Comparison of ENCODE assay signal across 9 mouse cellular contexts in the genomic region with DNA sequence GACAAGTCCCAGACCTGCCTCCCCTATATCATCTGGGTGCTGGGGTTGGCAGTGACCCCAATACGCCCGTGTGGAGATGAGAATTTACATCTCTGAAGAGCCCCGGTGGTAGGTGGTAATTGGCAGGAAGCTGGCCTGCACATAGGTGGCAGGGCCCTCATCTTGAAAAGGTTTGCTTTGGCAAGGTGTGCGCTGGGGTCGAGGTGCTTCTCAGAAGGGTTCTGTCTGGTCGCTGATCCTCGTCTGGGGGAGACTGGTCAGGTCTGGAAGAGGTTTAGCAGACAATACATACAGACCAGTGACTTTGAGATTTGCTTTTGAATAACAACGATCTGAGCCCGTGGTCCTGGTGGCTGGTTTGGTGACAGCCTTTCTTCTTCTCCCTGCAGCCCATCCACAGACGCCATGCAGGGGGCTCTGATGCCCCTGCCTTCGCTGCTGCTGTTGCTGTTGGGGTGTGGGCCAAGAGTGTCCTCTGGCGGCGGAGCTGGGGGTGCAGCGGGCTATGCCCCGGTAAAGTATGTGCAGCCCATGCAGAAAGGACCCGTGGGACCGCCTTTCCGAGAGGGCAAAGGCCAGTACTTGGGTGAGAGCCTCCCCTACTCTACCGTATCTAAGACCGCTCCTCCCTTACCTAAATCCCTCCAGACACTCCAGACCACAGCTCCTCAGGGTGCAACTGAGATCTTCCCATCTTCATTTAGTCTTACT. TPM values are rescaled to one million over a fixed set of nuclear protein-coding genes. Genes with fewer than 3 reads are reported as not detected.
A peak's percentile ranks its signal among the peaks of the same experiment; 100 is the strongest.
DNase-seq lines count a peak whose midpoint lies in the region; ATAC-seq and TF ChIP-seq lines count a peak whose summit lies in the region.
"Had no signal": no experiment of that assay in that cellular context is flagged by ENCODE, and none has a peak within 500 bp of the region (broad histone marks: within the 10 kb centered on the region; RNA-seq: fewer than 3 reads in every experiment).

No protein-coding gene starts in this region.

- H3K27me3 ChIP-seq in C2C12 (ENCODE audit: control insufficient read depth, insufficient read depth, insufficient read length) = no peaks in the 10 kb centered on the region
- H3K27me3 ChIP-seq in forebrain, embryonic 10.5 days (ENCODE audit: poor library complexity, severe bottlenecking) = peaks cover 17% of the 10 kb centered on the region
- no peaks in the 10 kb centered on the region for H3K27me3 ChIP-seq in kidney, postnatal 0 days (ENCODE audit: insufficient read depth, low read length)
- H3K27me3 ChIP-seq in midbrain, embryonic 14.5 days (ENCODE audit: control insufficient read depth, insufficient read depth, low read length) = no peaks in the 10 kb centered on the region; the same call in 1 of the 2 replicates

- TF ChIP-seq CTCF in C2C12 (IDR thresholded peaks at IDR 0.05; ENCODE audit: control insufficient read depth, insufficient read depth, insufficient read length) = peak; percentile 80
- no peak; the same call in 1 of the 2 replicates for TF ChIP-seq CTCF in kidney, postnatal 0 days (IDR thresholded peaks at IDR 0.05; ENCODE audit: low read depth)

- H3K79me2 ChIP-seq in C2C12 (ENCODE audit: control insufficient read depth, insufficient read depth) = no peaks in the 10 kb centered on the region

- H3K9me3 ChIP-seq in forebrain, embryonic 10.5 days = peaks cover 5% of the 10 kb centered on the region
- no peaks in the 10 kb centered on the region for H3K9me3 ChIP-seq in kidney, postnatal 0 days (replicated peaks; ENCODE audit: low read length)
- peaks cover 3% of the 10 kb centered on the region for H3K9me3 ChIP-seq in midbrain, embryonic 14.5 days (ENCODE audit: control insufficient read depth, low read length)

- H3K4me3 ChIP-seq in C2C12 (ENCODE audit: insufficient read depth, poor library complexity, severe bottlenecking) = no peak overlapping the region
- H3K4me3 ChIP-seq in forebrain, embryonic 10.5 days = peak overlapping the region; percentile 46
- no peak overlapping the region for H3K4me3 ChIP-seq in kidney, postnatal 0 days (replicated peaks; ENCODE audit: low read depth, low read length)
- peak overlapping the region; percentile 28 for H3K4me3 ChIP-seq in midbrain, embryonic 14.5 days (replicated peaks; ENCODE audit: low read depth, low read length)

- ATAC-seq in frontal cortex, adult (ENCODE audit: low TSS enrichment) = peak; percentile 35; the same call in 1 of the 2 replicates
- peak; percentile 22 for ATAC-seq in kidney, postnatal 0 days (replicated peaks; ENCODE audit: low FRiP score, low read depth)
- ATAC-seq in midbrain, embryonic 14.5 days (ENCODE audit: low FRiP score, low TSS enrichment) = peak; percentile 43; the same call in 1 of the 2 replicates

- H3ac ChIP-seq in C2C12 (ENCODE audit: control insufficient read depth, insufficient read length, low read depth) = no peak overlapping the region

- peaks cover 37% of the 10 kb centered on the region for H3K4me1 ChIP-seq in forebrain, embryonic 10.5 days
- 0 out of 2 replicates have a peak, but pooled peaks cover 5% of the 10 kb centered on the region for H3K4me1 ChIP-seq in kidney, postnatal 0 days (replicated peaks; ENCODE audit: insufficient read depth, low read length)
- no peaks in the 10 kb centered on the region for H3K4me1 ChIP-seq in midbrain, embryonic 14.5 days (ENCODE audit: control insufficient read depth, insufficient read depth, low read length)

- H3K79me3 ChIP-seq in C2C12 (ENCODE audit: low read depth) = no peaks in the 10 kb centered on the region

- DNase-seq in frontal cortex, postnatal 14 days (ENCODE audit: low spot score in 2 of 2) = no peak
- no peak for DNase-seq in forebrain, embryonic 10.5 days (ENCODE audit: extremely low spot score, low spot score)
- no peak for DNase-seq in kidney, postnatal 0 days (ENCODE audit: low spot score)
- DNase-seq in midbrain, embryonic 14.5 days = no peak
- no peak for DNase-seq in frontal cortex, postnatal 36 days (ENCODE audit: low spot score in 2 of 2)
- DNase-seq in layer of hippocampus, adult 9-10 months (ENCODE audit: low spot score) = no peak

- peak overlapping the region; percentile 53 for H3K27ac ChIP-seq in forebrain, embryonic 10.5 days
- H3K27ac ChIP-seq in kidney, postnatal 0 days = no peak overlapping the region
- H3K27ac ChIP-seq in midbrain, embryonic 14.5 days (replicated peaks; ENCODE audit: low read depth, low read length) = no peak overlapping the region

- no peaks in the 10 kb centered on the region for H3K36me3 ChIP-seq in C2C12 (ENCODE audit: control insufficient read depth, insufficient read depth)
- no peaks in the 10 kb centered on the region for H3K36me3 ChIP-seq in forebrain, embryonic 10.5 days (replicated peaks)
- H3K36me3 ChIP-seq in kidney, postnatal 0 days (ENCODE audit: insufficient read depth, low read length) = no peaks in the 10 kb centered on the region
- no peaks in the 10 kb centered on the region for H3K36me3 ChIP-seq in midbrain, embryonic 14.5 days (ENCODE audit: control insufficient read depth, insufficient read depth, low read length)

- no peak overlapping the region for H3K9ac ChIP-seq in kidney, postnatal 0 days (ENCODE audit: low read depth, low read length)
- H3K9ac ChIP-seq in midbrain, embryonic 14.5 days (replicated peaks; ENCODE audit: low read length) = no peak overlapping the region; the same call in 1 of the 2 replicates

- peak overlapping the region; percentile 43 for H3K4me2 ChIP-seq in kidney, postnatal 0 days (ENCODE audit: low read length)
- peak overlapping the region; percentile 52 for H3K4me2 ChIP-seq in midbrain, embryonic 14.5 days (ENCODE audit: low read length)

- WGBS in forebrain, embryonic 10.5 days = 16% methylated on average over 20 of the region's 20 CpGs
- 16% methylated on average over 20 of the region's 20 CpGs for WGBS in kidney, postnatal 0 days
- WGBS in midbrain, embryonic 14.5 days = 13% methylated on average over 20 of the region's 20 CpGs

TF ChIP-seq in C2C12, 6 proteins besides CTCF, POLR2A, EP300 and RAD21:
- no peak for TF ChIP-seq USF1 (IDR thresholded peaks at IDR 0.05; ENCODE audit: low read depth)
- TF ChIP-seq CEBPB (IDR thresholded peaks at IDR 0.05; ENCODE audit: low read depth) = no peak
- TF ChIP-seq MYOG (IDR thresholded peaks at IDR 0.05; ENCODE audit: control insufficient read depth, extremely low read depth, insufficient read length) = no peak
- TF ChIP-seq MYOD1 (IDR thresholded peaks at IDR 0.05; ENCODE audit: control insufficient read depth, insufficient read length, low read depth) = no peak
- TF ChIP-seq MAX (IDR thresholded peaks at IDR 0.05) = no peak
- TF ChIP-seq FOSL1 (IDR thresholded peaks at IDR 0.05; ENCODE audit: insufficient read depth, low read length, poor library complexity, severe bottlenecking) = no peak

RNA-seq across cellular contexts. Expression of a gene that starts 12.1 kb away (rescaled TPM):
- polyA plus RNA-seq in C2C12 (2012; fragmentation: generic; extraction: Trizol) = 46.2 TPM
- polyA plus RNA-seq in forebrain, embryonic 10.5 days (2016; fragmentation: Nextera tagmentation; extraction: Ambion mirVana) = 91.6 TPM in 2 replicates
- polyA plus RNA-seq in kidney, postnatal 0 days (2015; fragmentation: Nextera tagmentation; extraction: Ambion mirVana) = 64.5 and 65.2 TPM in 2 replicates
- 64.2 and 76.6 TPM in 2 replicates for polyA plus RNA-seq in midbrain, embryonic 14.5 days (2014; fragmentation: Nextera tagmentation; extraction: Ambion mirVana)

RNA-seq across cellular contexts. Expression of a gene that starts 16.1 kb away (rescaled TPM):
- polyA plus RNA-seq in C2C12 (2012; fragmentation: generic; extraction: Trizol) = 0.40 TPM
- polyA plus RNA-seq in forebrain, embryonic 10.5 days (2016; fragmentation: Nextera tagmentation; extraction: Ambion mirVana) = 2.3 TPM in 2 replicates
- polyA plus RNA-seq in kidney, postnatal 0 days (2015; fragmentation: Nextera tagmentation; extraction: Ambion mirVana) = 2.1 TPM in 2 replicates
- 7.4 and 9.7 TPM in 2 replicates for polyA plus RNA-seq in midbrain, embryonic 14.5 days (2014; fragmentation: Nextera tagmentation; extraction: Ambion mirVana)
- polyA plus RNA-seq: G1E had no signal

RNA-seq across cellular contexts. Expression of a gene that starts 22.8 kb away (rescaled TPM):
- polyA plus RNA-seq in C2C12 (2012; fragmentation: generic; extraction: Trizol) = 0.62 TPM
- polyA plus RNA-seq in forebrain, embryonic 10.5 days (2016; fragmentation: Nextera tagmentation; extraction: Ambion mirVana) = 5.9 and 6.8 TPM in 2 replicates
- 7.9 and 8.1 TPM in 2 replicates for polyA plus RNA-seq in kidney, postnatal 0 days (2015; fragmentation: Nextera tagmentation; extraction: Ambion mirVana)
- polyA plus RNA-seq in midbrain, embryonic 14.5 days (2014; fragmentation: Nextera tagmentation; extraction: Ambion mirVana) = 0.57 and 1.1 TPM in 2 replicates
- polyA plus RNA-seq: G1E had no signal

RNA-seq across cellular contexts. Expression of a gene that starts 47.2 kb away (rescaled TPM):
- 110 TPM for polyA plus RNA-seq in C2C12 (2012; fragmentation: generic; extraction: Trizol)
- 84.8 and 86.8 TPM in 2 replicates for polyA plus RNA-seq in forebrain, embryonic 10.5 days (2016; fragmentation: Nextera tagmentation; extraction: Ambion mirVana)
- polyA plus RNA-seq in kidney, postnatal 0 days (2015; fragmentation: Nextera tagmentation; extraction: Ambion mirVana) = 115 and 121 TPM in 2 replicates
- 37.1 and 124 TPM in 2 replicates for polyA plus RNA-seq in midbrain, embryonic 14.5 days (2014; fragmentation: Nextera tagmentation; extraction: Ambion mirVana)

RNA-seq across cellular contexts. Expression of a gene that starts 53.2 kb away (rescaled TPM):
- 130 TPM for polyA plus RNA-seq in C2C12 (2012; fragmentation: generic; extraction: Trizol)
- 45.6 and 47.1 TPM in 2 replicates for polyA plus RNA-seq in forebrain, embryonic 10.5 days (2016; fragmentation: Nextera tagmentation; extraction: Ambion mirVana)
- 22.4 and 27.3 TPM in 2 replicates for polyA plus RNA-seq in kidney, postnatal 0 days (2015; fragmentation: Nextera tagmentation; extraction: Ambion mirVana)
- polyA plus RNA-seq in midbrain, embryonic 14.5 days (2014; fragmentation: Nextera tagmentation; extraction: Ambion mirVana) = 78.3 and 85.3 TPM in 2 replicates

Comparison
In these comparisons a context has a peak if more than half of its experiments do, and no peak if none do; other contexts are left out.
1. H3K4me3 ChIP-seq: peak in forebrain, embryonic 10.5 days (single experiment) and midbrain, embryonic 14.5 days (single experiment); none in C2C12 (single experiment) and kidney, postnatal 0 days (single experiment).
2. Peak in every context shown above with its lines, with median percentiles within 50 percentile points of each other: ATAC-seq.